Mouse (Mus musculus) kidney, embryonic 16.5 days (tissue): Measurements from ENCODE around the gene Arhgef17. TPM values are rescaled to one million over a fixed set of nuclear protein-coding genes. Genes with fewer than 3 reads are reported as not detected.

Experiments used
- ATAC-seq: fragments of 200-750 bp; cut with Nextera tagmentation; 2 replicates; pipeline ENCODE4 v1.8.0; 2017; ENCODE audit warnings: moderate TSS enrichment; ENCODE audit not compliant: low FRiP score, low TSS enrichment
- H3K27ac ChIP-seq: fragments of 300-500 bp; sonication (generic); 2 replicates; pipeline ENCODE4 v1.5.1; 2014; ENCODE audit warnings: low read length
- H3K27me3 ChIP-seq: fragments of 300-500 bp; sonication (generic); 2 replicates; pipeline ENCODE4 v1.6.1; 2014; ENCODE audit warnings: low read length, control low read depth, mixed read lengths; ENCODE audit not compliant: insufficient read depth
- H3K36me3 ChIP-seq: fragments of 300-500 bp; sonication (generic); 2 replicates; pipeline ENCODE4 v1.6.1; 2014; ENCODE audit warnings: low read length, control low read depth, mixed read lengths; ENCODE audit not compliant: insufficient read depth
- H3K4me1 ChIP-seq: fragments of 300-500 bp; sonication (generic); 2 replicates; pipeline ENCODE4 v1.6.1; 2014; ENCODE audit warnings: low read length, control low read depth, mixed read lengths; ENCODE audit not compliant: insufficient read depth
- H3K4me2 ChIP-seq: fragments of 300-500 bp; sonication (generic); replicated peaks from 2 replicates; pipeline ENCODE4 v1.6.1; 2014; ENCODE audit warnings: low read depth, low read length
- H3K4me3 ChIP-seq: fragments of 300-500 bp; sonication (generic); 2 replicates; pipeline ENCODE4 v1.5.1; 2014; ENCODE audit warnings: mild to moderate bottlenecking, low read length
- H3K9ac ChIP-seq: fragments of 300-500 bp; sonication (generic); replicated peaks from 2 replicates; pipeline ENCODE4 v1.6.1; 2014; ENCODE audit warnings: low read length
- H3K9me3 ChIP-seq: fragments of 300-500 bp; sonication (generic); 2 replicates; pipeline ENCODE4 v1.6.1; 2016; ENCODE audit warnings: low read length, control low read depth
- WGBS: fragments of 180-500 bp; shearing (Covaris S2); extraction: QIAGEN DNeasy Blood & Tissue Kit; methylation state at CpG from one replicate; pipeline ENCODE4 v1.1.7; 2014; 5-methylcytosine and 5-hydroxymethylcytosine counted together
- microRNA-seq: library from miRNA; unstranded; fragments of <30 nt; microRNA quantifications from one replicate; pipeline ENCODE4, GENCODE M21; 2016
- polyA plus RNA-seq: library from polyadenylated mRNA; unstranded; fragments of >200 nt; fragmentation: Nextera tagmentation; extraction: Ambion mirVana; gene quantifications from 2 replicates; pipeline ENCODE4 v1.2.1, GENCODE M21; 2015

The Arhgef17 gene
- polyA plus RNA-seq, 1 experiment from 2014 or later: 10.8 TPM

DNA sequence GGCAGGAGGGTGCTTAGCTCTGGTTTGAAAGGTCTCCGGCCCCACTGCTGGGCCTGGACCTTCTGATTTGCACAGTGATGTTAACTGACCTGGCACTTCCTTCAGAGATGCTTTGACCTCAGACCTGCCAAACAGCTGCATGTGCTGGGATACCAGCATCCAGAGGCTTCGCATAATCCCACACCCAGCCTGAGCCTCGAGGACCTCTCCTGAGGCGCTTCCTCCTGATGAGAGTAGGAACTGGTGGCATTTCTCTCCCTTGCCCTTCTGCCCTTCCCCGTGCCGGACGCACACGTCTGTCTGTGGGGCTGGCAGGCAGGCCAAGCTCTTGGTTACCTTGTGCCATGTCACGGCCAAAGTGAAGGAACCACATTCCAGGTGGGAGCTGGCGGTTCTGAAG, 95.2 kb downstream of the Arhgef17 start:
- Histone ChIP-seq H3K4me3 (no peak overlapping the region), H3K9ac (no peak overlapping the region), H3K4me2 (no peak overlapping the region), H3K9me3 (no peaks in the 10 kb centered on the region), H3K27ac (no peak overlapping the region), H3K4me1 (no peaks in the 10 kb centered on the region), H3K36me3 (peaks cover 23% of the 10 kb centered on the region), H3K27me3 (no peaks in the 10 kb centered on the region)
- WGBS: 83% methylated on average over 10 of the region's 10 CpGs
- no peak for ATAC-seq

DNA sequence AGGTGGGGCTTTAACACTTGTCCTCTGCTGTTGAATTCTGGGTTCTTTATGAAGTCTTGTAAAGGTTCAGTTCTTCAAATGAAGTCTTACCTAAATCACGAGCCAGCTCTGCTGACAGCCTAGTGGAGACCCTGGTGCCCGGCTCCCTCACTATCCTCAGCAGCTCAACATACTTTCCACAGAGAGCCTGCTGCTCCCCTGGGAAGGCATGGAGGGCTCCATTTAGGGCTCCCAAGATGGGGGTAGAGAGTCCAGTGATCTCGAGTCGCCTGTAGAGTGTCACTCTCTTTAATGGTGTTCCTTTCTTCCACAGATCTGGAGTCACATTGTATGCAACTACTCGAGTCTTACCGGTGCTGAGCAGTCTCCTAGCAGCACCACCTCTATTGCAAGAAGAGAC, 96.2 kb downstream of the Arhgef17 start:
- H3K36me3 ChIP-seq: peaks cover 23% of the 10 kb centered on the region
- H3K9me3 ChIP-seq: no peaks in the 10 kb centered on the region
- H3K27me3 ChIP-seq: no peaks in the 10 kb centered on the region
- 84% methylated on average over 6 of the region's 6 CpGs for WGBS
- no peaks in the 10 kb centered on the region for H3K4me1 ChIP-seq
- no peak overlapping the region for H3K4me2 ChIP-seq
- no peak for ATAC-seq
- H3K27ac ChIP-seq: no peak overlapping the region
- no peak overlapping the region for H3K9ac ChIP-seq
- H3K4me3 ChIP-seq: no peak overlapping the region

DNA sequence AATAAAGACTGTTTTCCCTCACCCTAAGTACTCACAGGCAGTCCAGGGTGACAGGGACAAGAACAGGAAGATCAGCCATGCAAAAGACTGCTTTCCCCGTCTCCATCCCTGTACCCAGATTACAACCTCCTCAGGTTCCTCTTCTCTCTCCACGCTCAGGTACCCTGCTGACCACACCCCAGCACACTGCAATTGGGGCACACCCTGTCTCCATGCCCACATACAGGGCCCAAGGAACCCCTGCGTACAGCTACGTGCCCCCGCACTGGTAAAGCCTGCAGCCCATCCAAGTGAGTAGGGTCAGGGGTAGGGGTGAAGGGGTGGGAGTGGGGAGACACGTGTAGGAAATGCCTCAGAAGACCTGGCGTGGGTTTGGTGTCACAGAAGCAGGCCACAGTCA, 96.7 kb downstream of the Arhgef17 start:
- no peak overlapping the region for H3K4me3 ChIP-seq
- H3K9me3 ChIP-seq: no peaks in the 10 kb centered on the region
- no peak overlapping the region for H3K4me2 ChIP-seq
- H3K36me3 ChIP-seq: peaks cover 23% of the 10 kb centered on the region
- 85% methylated on average over 7 of the region's 7 CpGs for WGBS
- ATAC-seq: no peak
- H3K9ac ChIP-seq: no peak overlapping the region
- H3K27me3 ChIP-seq: no peaks in the 10 kb centered on the region
- H3K27ac ChIP-seq: no peak overlapping the region
- no peaks in the 10 kb centered on the region for H3K4me1 ChIP-seq

DNA sequence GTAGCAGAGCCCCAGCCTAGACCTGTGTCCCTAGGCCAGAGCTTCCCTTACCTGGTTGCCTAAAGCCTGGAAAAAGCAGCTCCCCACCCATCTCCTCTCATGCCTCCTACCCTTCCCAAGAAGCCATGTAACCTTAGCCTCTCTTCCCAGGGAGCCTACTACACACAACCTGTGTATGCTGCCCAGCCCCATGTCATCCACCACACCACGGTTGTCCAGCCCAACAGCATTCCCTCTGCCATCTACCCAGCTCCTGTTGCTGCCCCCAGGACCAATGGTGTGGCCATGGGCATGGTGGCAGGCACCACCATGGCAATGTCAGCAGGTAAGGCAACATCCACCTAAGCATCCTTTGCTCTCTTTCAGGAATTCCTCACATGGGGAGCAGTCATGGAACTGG, 98.0 kb downstream of the Arhgef17 start:
- Histone ChIP-seq H3K9ac (no peak overlapping the region), H3K4me2 (no peak overlapping the region), H3K4me1 (no peaks in the 10 kb centered on the region), H3K36me3 (peaks cover 23% of the 10 kb centered on the region), H3K27ac (no peak overlapping the region), H3K4me3 (no peak overlapping the region), H3K9me3 (no peaks in the 10 kb centered on the region), H3K27me3 (no peaks in the 10 kb centered on the region)
- 64% methylated on average over 1 of the region's 1 CpGs for WGBS
- no peak for ATAC-seq

DNA sequence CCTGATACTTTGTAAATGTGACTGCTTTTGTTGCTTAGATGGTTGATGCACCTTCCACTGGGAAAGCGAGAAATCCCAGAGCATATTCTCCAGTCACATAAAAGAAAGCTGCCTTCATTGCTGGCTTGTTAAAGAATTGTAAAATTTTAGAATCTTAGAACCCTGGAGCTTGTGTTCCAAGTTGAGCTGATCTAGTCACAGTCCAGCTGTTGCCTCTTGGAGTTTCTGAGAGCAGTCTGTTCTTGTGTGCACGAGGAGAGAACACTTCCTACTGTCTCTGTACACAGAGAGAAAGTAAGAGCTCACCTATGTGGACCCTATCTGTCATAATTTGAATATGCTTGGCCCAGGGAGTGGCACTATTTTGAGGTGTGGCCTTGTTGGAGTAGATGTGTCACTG, 103.4 kb downstream of the Arhgef17 start:
- Histone ChIP-seq H3K9ac (no peak overlapping the region), H3K27ac (no peak overlapping the region), H3K4me2 (no peak overlapping the region), H3K27me3 (no peaks in the 10 kb centered on the region), H3K4me3 (no peak overlapping the region), H3K4me1 (no peaks in the 10 kb centered on the region), H3K36me3 (no peaks in the 10 kb centered on the region), H3K9me3 (no peaks in the 10 kb centered on the region)
- ATAC-seq: no peak
- 95% methylated on average over 2 of the region's 2 CpGs for WGBS

DNA sequence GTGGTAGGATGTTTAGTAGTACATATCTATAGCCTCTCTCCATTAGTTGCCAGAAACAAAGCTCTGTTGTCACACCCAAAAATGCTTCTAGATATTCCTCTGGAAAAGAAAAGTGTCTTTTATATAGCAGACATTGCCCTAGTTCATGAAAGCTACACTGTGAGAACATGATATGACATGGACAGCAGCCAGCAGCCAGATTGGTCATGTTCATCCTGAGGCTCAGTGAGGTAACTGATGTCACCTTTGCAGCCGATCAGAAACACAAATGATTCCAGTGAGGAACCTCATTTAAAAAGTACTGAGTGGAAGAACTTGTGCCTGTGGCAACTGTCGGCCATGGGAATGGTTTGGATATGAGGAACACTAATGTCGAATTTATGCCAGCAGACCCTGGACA, 107.2 kb downstream of the Arhgef17 start:
- H3K27me3 ChIP-seq: no peaks in the 10 kb centered on the region
- H3K27ac ChIP-seq: no peak overlapping the region
- H3K36me3 ChIP-seq: no peaks in the 10 kb centered on the region
- no peak for ATAC-seq
- no peaks in the 10 kb centered on the region for H3K4me1 ChIP-seq
- H3K9ac ChIP-seq: no peak overlapping the region
- no peaks in the 10 kb centered on the region for H3K9me3 ChIP-seq
- H3K4me3 ChIP-seq: no peak overlapping the region
- 95% methylated on average over 3 of the region's 3 CpGs for WGBS
- no peak overlapping the region for H3K4me2 ChIP-seq

Small RNAs within 50 kb of the gene (microRNA-seq; reads per million reads assigned to microRNA genes)
- gene Mir3102: 83.7 reads per million, percentile 54 among the genes with 10 or more reads in this experiment

Other genes with a start within 250 kb of the Arhgef17 start
- gene Fam168a, start 225.5 kb downstream of the Arhgef17 start, polyA plus RNA-seq: 35.2 and 41.0 TPM in 2 replicates
- 3.8 and 4.8 TPM in 2 replicates for gene Relt, start 68.7 kb downstream of the Arhgef17 start, polyA plus RNA-seq
- 4.8 and 5.2 TPM in 2 replicates for gene P2ry6, start 42.5 kb upstream of the Arhgef17 start, polyA plus RNA-seq
- 1.2 and 1.4 TPM in 2 replicates for gene P2ry2, start 80.8 kb upstream of the Arhgef17 start, polyA plus RNA-seq
- gene Fchsd2, start 160.8 kb upstream of the Arhgef17 start, polyA plus RNA-seq: 24.6 and 28.5 TPM in 2 replicates